Mouse (Mus musculus): ENCODE measurements at regions not wholly inside any gene's neighbourhood (a gene's known extent, or its start where the extent isn't known, plus 50 kb on each side); places are given as distances from the start of the nearest gene placed in this dataset.

GRCm38 (mm10) chr13:102589680-102590435, 103.5 kb upstream of the Cd180 start:
- no peak for TF ChIP-seq CTCF (IDR thresholded peaks at IDR 0.05; ENCODE audit: low read depth)
- DNase-seq (peak; percentile 70), ATAC-seq (ENCODE audit: insufficient read depth) (peak; percentile 85)
- Histone ChIP-seq H3K9ac (no peak overlapping the region), H3K9me3 (ENCODE audit: low read depth, low read length) (no peaks in the 10 kb centered on the region), H3K4me3 (ENCODE audit: low read depth, low read length) (peak overlapping the region; percentile 14; the same call in 1 of the 2 replicates), H3K4me1 (ENCODE audit: insufficient read depth) (peaks cover 26% of the 10 kb centered on the region; the same call in 1 of the 2 replicates), H3K36me3 (ENCODE audit: insufficient read depth) (no peaks in the 10 kb centered on the region), H3K4me2 (peak overlapping the region; percentile 54), H3K27ac (ENCODE audit: low read depth) (peak overlapping the region; percentile 31; the same call in 1 of the 2 replicates), H3K27me3 (ENCODE audit: insufficient read depth, low read length) (no peaks in the 10 kb centered on the region)
- 17% methylated on average over 18 of the region's 18 CpGs for WGBS

- Histone ChIP-seq H3K4me3 (ENCODE audit: low read depth, low read length) (no peak overlapping the region), H3K27me3 (ENCODE audit: insufficient read depth, low read length) (no peaks in the 10 kb centered on the region), H3K4me1 (ENCODE audit: insufficient read depth) (peaks cover 26% of the 10 kb centered on the region; the same call in 1 of the 2 replicates), H3K27ac (ENCODE audit: low read depth) (no peak overlapping the region), H3K9me3 (ENCODE audit: low read depth, low read length) (no peaks in the 10 kb centered on the region), H3K36me3 (ENCODE audit: insufficient read depth) (no peaks in the 10 kb centered on the region), H3K4me2 (no peak overlapping the region), H3K9ac (no peak overlapping the region)
- ATAC-seq (ENCODE audit: insufficient read depth) (no peak), DNase-seq (no peak)
- TF ChIP-seq CTCF (IDR thresholded peaks at IDR 0.05; ENCODE audit: low read depth), result no peak
- 56% methylated on average over 4 of the region's 4 CpGs for WGBS
These were observed 101.4 kb upstream of the Cd180 start for GRCm38 (mm10) chr13:102591803-102592537.

- no peak overlapping the region for H3K9ac ChIP-seq
- no peaks in the 10 kb centered on the region for H3K36me3 ChIP-seq (ENCODE audit: insufficient read depth)
- H3K9me3 ChIP-seq (ENCODE audit: low read depth, low read length), result no peaks in the 10 kb centered on the region
- DNase-seq (peak; percentile 82), ATAC-seq (ENCODE audit: insufficient read depth) (0 out of 2 replicates have a peak, but pooled peaks have one; percentile 26)
- TF ChIP-seq CTCF (IDR thresholded peaks at IDR 0.05; ENCODE audit: low read depth), result no peak
- H3K4me3 ChIP-seq (ENCODE audit: low read depth, low read length), result no peak overlapping the region
- no peaks in the 10 kb centered on the region for H3K27me3 ChIP-seq (ENCODE audit: insufficient read depth, low read length)
- no peak overlapping the region for H3K4me2 ChIP-seq
- 73% methylated on average over 12 of the region's 12 CpGs for WGBS
- peaks cover 26% of the 10 kb centered on the region; the same call in 1 of the 2 replicates for H3K4me1 ChIP-seq (ENCODE audit: insufficient read depth)
- H3K27ac ChIP-seq (ENCODE audit: low read depth), result peak overlapping the region; percentile 37
These were observed 99.8 kb upstream of the Cd180 start for GRCm38 (mm10) chr13:102593405-102594200.

- DNase-seq (peak; percentile 41), ATAC-seq (ENCODE audit: insufficient read depth) (no peak)
- Histone ChIP-seq H3K27me3 (ENCODE audit: insufficient read depth, low read length) (no peaks in the 10 kb centered on the region), H3K4me3 (ENCODE audit: low read depth, low read length) (no peak overlapping the region), H3K9ac (no peak overlapping the region), H3K27ac (ENCODE audit: low read depth) (peak overlapping the region; percentile 37; the same call in 1 of the 2 replicates), H3K4me2 (no peak overlapping the region), H3K4me1 (ENCODE audit: insufficient read depth) (peaks cover 26% of the 10 kb centered on the region; the same call in 1 of the 2 replicates), H3K36me3 (ENCODE audit: insufficient read depth) (no peaks in the 10 kb centered on the region), H3K9me3 (ENCODE audit: low read depth, low read length) (no peaks in the 10 kb centered on the region)
- no peak for TF ChIP-seq CTCF (IDR thresholded peaks at IDR 0.05; ENCODE audit: low read depth)
- WGBS, result 74% methylated on average over 3 of the region's 3 CpGs
These were observed 99.2 kb upstream of the Cd180 start for GRCm38 (mm10) chr13:102594201-102594600.

GRCm38 (mm10) chr13:102595602-102596001, 97.8 kb upstream of the Cd180 start:
- no peak overlapping the region for H3K4me2 ChIP-seq
- no peak for DNase-seq
- no peaks in the 10 kb centered on the region for H3K9me3 ChIP-seq (ENCODE audit: low read depth, low read length)
- no peaks in the 10 kb centered on the region for H3K27me3 ChIP-seq (ENCODE audit: insufficient read depth, low read length)
- H3K4me3 ChIP-seq (ENCODE audit: low read depth, low read length), result no peak overlapping the region
- 78% methylated on average over 5 of the region's 5 CpGs for WGBS
- peaks cover 13% of the 10 kb centered on the region; the same call in 1 of the 2 replicates for H3K4me1 ChIP-seq (ENCODE audit: insufficient read depth)
- no peak for ATAC-seq (ENCODE audit: insufficient read depth)
- H3K27ac ChIP-seq (ENCODE audit: low read depth), result no peak overlapping the region
- H3K36me3 ChIP-seq (ENCODE audit: insufficient read depth), result no peaks in the 10 kb centered on the region
- no peak overlapping the region for H3K9ac ChIP-seq
- no peak for TF ChIP-seq CTCF (IDR thresholded peaks at IDR 0.05; ENCODE audit: low read depth)

- no peak for ATAC-seq (ENCODE audit: insufficient read depth)
- 66% methylated on average over 2 of the region's 2 CpGs for WGBS
These were observed 97.3 kb upstream of the Cd180 start for GRCm38 (mm10) chr13:102596101-102596500.

More at GRCm38 (mm10) chr13:102596101-102596500, 97.3 kb upstream of the Cd180 start:
- Histone ChIP-seq H3K4me1 (ENCODE audit: insufficient read depth) (peaks cover 10% of the 10 kb centered on the region; the same call in 1 of the 2 replicates), H3K36me3 (ENCODE audit: insufficient read depth) (no peaks in the 10 kb centered on the region), H3K4me3 (ENCODE audit: low read depth, low read length) (no peak overlapping the region), H3K9me3 (ENCODE audit: low read depth, low read length) (no peaks in the 10 kb centered on the region), H3K9ac (no peak overlapping the region), H3K27me3 (ENCODE audit: insufficient read depth, low read length) (no peaks in the 10 kb centered on the region), H3K27ac (ENCODE audit: low read depth) (no peak overlapping the region), H3K4me2 (no peak overlapping the region)
- TF ChIP-seq CTCF (IDR thresholded peaks at IDR 0.05; ENCODE audit: low read depth), result no peak
- no peak for DNase-seq

Measured in lung, embryonic 14.5 days (tissue).